Mouse (Mus musculus): ENCODE results near the gene 5730596B20Rik. TPM values are rescaled to one million over a fixed set of nuclear protein-coding genes. Genes with fewer than 3 reads are reported as not detected.

Gene 5730596B20Rik
- polyA plus RNA-seq, 1 experiment from 2014 or later = not detected

GRCm38 (mm10) chr6:52208868-52209684, 31.8 kb downstream of the 5730596B20Rik start:
- Histone ChIP-seq H3K9ac (replicated peaks; ENCODE audit: low read length) (no peak overlapping the region), H3K36me3 (ENCODE audit: control insufficient read depth, insufficient read depth, low read length) (no peaks in the 10 kb centered on the region), H3K27me3 (ENCODE audit: control insufficient read depth, insufficient read depth, low read length) (peaks cover 99% of the 10 kb centered on the region), H3K4me1 (ENCODE audit: control insufficient read depth, insufficient read depth, low read length) (no peaks in the 10 kb centered on the region), H3K27ac (replicated peaks; ENCODE audit: low read depth, low read length) (no peak overlapping the region), H3K9me3 (ENCODE audit: control insufficient read depth, low read length) (no peaks in the 10 kb centered on the region), H3K4me3 (replicated peaks; ENCODE audit: low read depth, low read length) (no peak overlapping the region), H3K4me2 (ENCODE audit: low read length) (no peak overlapping the region)
- no peak for ATAC-seq (ENCODE audit: low FRiP score, low TSS enrichment)
- no peak for DNase-seq
- whole genome bisulfite sequencing = 2% methylated on average over 18 of the region's 18 CpGs

DNA sequence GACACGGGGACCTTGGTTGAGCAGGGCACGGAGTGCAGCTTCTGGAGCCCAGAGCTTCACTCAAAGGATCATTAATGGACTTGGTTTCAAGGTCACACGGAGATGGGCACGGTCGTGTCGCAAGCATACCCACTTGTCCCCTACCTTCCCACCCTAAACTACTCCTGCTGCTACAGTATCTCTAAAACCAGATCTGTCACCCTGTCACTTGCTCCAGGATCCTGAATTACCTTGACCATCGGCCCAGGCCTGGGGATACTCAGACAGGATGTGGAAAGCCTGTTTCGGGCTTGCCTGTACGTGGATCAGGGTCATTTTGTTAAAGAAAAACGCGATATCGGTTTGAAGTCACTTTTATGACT, 32.4 kb downstream of the 5730596B20Rik start:
- 6% methylated on average over 12 of the region's 12 CpGs for WGBS
- no peak overlapping the region for H3K9ac ChIP-seq (replicated peaks; ENCODE audit: low read length)
- no peaks in the 10 kb centered on the region for H3K36me3 ChIP-seq (ENCODE audit: control insufficient read depth, insufficient read depth, low read length)
- no peak overlapping the region for H3K4me3 ChIP-seq (replicated peaks; ENCODE audit: low read depth, low read length)
- H3K9me3 ChIP-seq (ENCODE audit: control insufficient read depth, low read length) = no peaks in the 10 kb centered on the region
- DNase-seq (no peak), ATAC-seq (ENCODE audit: low FRiP score, low TSS enrichment) (no peak)
- peaks cover 99% of the 10 kb centered on the region for H3K27me3 ChIP-seq (ENCODE audit: control insufficient read depth, insufficient read depth, low read length)
- no peaks in the 10 kb centered on the region for H3K4me1 ChIP-seq (ENCODE audit: control insufficient read depth, insufficient read depth, low read length)
- H3K27ac ChIP-seq (replicated peaks; ENCODE audit: low read depth, low read length) = no peak overlapping the region
- no peak overlapping the region for H3K4me2 ChIP-seq (ENCODE audit: low read length)

DNA sequence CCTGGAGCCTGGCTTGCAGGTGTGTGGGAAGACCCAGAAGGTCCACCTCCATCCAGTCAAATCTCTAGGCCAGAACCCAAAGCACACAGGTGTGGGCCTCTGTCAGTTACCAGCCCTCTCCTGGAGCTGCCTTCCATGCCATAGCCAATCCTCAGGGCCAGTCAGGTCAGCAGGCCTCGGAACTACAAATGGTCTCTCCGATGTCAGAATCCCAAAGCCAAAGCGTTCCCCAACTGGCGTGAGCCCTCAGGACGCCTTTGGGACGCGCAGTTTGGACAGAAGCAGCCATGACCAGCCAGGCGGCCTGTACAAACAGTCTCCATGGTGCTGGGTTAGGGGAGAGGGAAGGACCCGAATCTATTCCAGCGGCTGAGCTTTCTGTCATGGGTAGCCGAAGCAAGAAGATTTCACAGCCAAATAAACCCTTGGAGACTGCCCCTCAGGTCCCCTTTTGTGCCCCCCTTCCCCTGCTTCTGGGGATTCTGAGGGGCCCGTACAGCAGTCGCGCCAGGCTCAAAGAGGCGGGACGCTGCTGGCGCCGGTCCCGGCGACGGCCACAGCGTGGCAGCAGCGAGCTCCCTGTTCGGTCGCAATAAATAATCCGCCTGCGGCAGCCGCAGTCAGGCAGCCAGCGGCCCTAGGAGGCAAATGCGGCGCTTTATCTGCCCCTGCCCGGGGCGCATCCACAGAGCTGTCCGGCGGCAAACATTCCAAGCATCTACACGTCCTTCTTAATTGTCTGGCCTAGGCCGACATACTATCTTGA, 34.1 kb downstream of the 5730596B20Rik start:
- no peaks in the 10 kb centered on the region for H3K9me3 ChIP-seq (ENCODE audit: control insufficient read depth, low read length)
- no peak overlapping the region for H3K9ac ChIP-seq (replicated peaks; ENCODE audit: low read length)
- DNase-seq (peak; percentile 91), ATAC-seq (ENCODE audit: low FRiP score, low TSS enrichment) (no peak)
- H3K27me3 ChIP-seq (ENCODE audit: control insufficient read depth, insufficient read depth, low read length) = peaks cover 99% of the 10 kb centered on the region
- under 1% methylated on average over 37 of the region's 37 CpGs for WGBS
- no peaks in the 10 kb centered on the region for H3K4me1 ChIP-seq (ENCODE audit: control insufficient read depth, insufficient read depth, low read length)
- no peak overlapping the region for H3K4me2 ChIP-seq (ENCODE audit: low read length)
- no peak overlapping the region for H3K27ac ChIP-seq (replicated peaks; ENCODE audit: low read depth, low read length)
- no peaks in the 10 kb centered on the region for H3K36me3 ChIP-seq (ENCODE audit: control insufficient read depth, insufficient read depth, low read length)
- no peak overlapping the region for H3K4me3 ChIP-seq (replicated peaks; ENCODE audit: low read depth, low read length)

DNA sequence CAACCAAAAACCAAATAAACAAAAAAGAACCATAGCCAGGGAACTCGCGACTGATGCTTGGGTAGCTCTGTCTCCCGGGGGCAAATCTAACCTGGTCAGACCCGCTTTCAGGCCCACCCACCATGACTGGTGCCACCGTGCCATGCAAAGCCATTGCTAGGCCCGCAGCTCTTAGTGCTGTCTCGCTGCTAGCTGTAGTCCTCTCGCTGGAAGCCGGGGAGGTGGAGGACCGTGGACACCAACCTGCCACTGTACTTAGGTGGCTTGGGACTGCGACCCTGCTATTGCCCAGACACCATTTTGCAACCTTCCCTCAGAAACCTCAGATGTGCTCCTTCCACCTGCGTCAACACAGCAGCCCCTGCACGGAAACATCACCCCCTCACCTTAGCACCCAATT, 34.7 kb downstream of the 5730596B20Rik start:
- Histone ChIP-seq H3K4me3 (replicated peaks; ENCODE audit: low read depth, low read length) (no peak overlapping the region), H3K36me3 (ENCODE audit: control insufficient read depth, insufficient read depth, low read length) (no peaks in the 10 kb centered on the region), H3K4me2 (ENCODE audit: low read length) (no peak overlapping the region), H3K9ac (replicated peaks; ENCODE audit: low read length) (no peak overlapping the region), H3K9me3 (ENCODE audit: control insufficient read depth, low read length) (no peaks in the 10 kb centered on the region), H3K27me3 (ENCODE audit: control insufficient read depth, insufficient read depth, low read length) (peaks cover 99% of the 10 kb centered on the region), H3K27ac (replicated peaks; ENCODE audit: low read depth, low read length) (no peak overlapping the region), H3K4me1 (ENCODE audit: control insufficient read depth, insufficient read depth, low read length) (0 out of 2 replicates have a peak, but pooled peaks cover under 1% of the 10 kb centered on the region)
- WGBS = 7% methylated on average over 13 of the region's 13 CpGs
- DNase-seq = no peak
- ATAC-seq (ENCODE audit: low FRiP score, low TSS enrichment) = no peak

DNA sequence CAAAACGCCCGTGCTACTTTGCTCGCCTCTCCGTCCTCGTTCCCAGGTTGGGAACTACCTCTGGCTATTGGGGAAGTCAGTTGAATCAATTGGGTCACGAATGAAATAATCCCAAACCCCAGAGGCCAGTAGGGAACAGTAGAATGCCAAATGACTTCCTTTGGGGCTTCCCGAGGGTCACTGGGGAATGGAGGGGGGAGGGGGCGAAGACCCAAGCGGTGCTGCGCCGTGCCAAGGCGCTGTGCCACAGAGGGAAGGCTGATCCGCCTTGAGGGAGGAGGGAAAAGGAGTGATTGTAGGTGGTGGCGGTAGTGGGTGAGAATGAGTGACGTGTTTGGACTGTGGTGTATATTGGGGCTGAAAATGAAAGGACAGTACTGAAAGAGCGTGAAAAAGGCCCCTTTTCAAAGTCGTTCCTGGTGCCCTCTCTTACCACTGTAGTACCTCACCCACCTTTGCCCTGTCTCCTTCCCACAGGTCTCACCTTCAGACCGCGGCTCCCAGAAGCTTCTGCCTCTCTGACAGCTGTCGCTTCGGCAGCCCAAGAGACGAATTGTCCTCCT, 35.3 kb downstream of the 5730596B20Rik start:
- ATAC-seq (ENCODE audit: low FRiP score, low TSS enrichment) = no peak
- H3K9me3 ChIP-seq (ENCODE audit: control insufficient read depth, low read length) = no peaks in the 10 kb centered on the region
- WGBS = 3% methylated on average over 22 of the region's 22 CpGs
- H3K27me3 ChIP-seq (ENCODE audit: control insufficient read depth, insufficient read depth, low read length) = peaks cover 99% of the 10 kb centered on the region
- no peak overlapping the region for H3K4me3 ChIP-seq (replicated peaks; ENCODE audit: low read depth, low read length)
- H3K27ac ChIP-seq (replicated peaks; ENCODE audit: low read depth, low read length) = no peak overlapping the region
- H3K36me3 ChIP-seq (ENCODE audit: control insufficient read depth, insufficient read depth, low read length) = no peaks in the 10 kb centered on the region
- no peak overlapping the region for H3K4me2 ChIP-seq (ENCODE audit: low read length)
- no peak overlapping the region for H3K9ac ChIP-seq (replicated peaks; ENCODE audit: low read length)
- DNase-seq = no peak
- H3K4me1 ChIP-seq (ENCODE audit: control insufficient read depth, insufficient read depth, low read length) = 0 out of 2 replicates have a peak, but pooled peaks cover 3% of the 10 kb centered on the region

DNA sequence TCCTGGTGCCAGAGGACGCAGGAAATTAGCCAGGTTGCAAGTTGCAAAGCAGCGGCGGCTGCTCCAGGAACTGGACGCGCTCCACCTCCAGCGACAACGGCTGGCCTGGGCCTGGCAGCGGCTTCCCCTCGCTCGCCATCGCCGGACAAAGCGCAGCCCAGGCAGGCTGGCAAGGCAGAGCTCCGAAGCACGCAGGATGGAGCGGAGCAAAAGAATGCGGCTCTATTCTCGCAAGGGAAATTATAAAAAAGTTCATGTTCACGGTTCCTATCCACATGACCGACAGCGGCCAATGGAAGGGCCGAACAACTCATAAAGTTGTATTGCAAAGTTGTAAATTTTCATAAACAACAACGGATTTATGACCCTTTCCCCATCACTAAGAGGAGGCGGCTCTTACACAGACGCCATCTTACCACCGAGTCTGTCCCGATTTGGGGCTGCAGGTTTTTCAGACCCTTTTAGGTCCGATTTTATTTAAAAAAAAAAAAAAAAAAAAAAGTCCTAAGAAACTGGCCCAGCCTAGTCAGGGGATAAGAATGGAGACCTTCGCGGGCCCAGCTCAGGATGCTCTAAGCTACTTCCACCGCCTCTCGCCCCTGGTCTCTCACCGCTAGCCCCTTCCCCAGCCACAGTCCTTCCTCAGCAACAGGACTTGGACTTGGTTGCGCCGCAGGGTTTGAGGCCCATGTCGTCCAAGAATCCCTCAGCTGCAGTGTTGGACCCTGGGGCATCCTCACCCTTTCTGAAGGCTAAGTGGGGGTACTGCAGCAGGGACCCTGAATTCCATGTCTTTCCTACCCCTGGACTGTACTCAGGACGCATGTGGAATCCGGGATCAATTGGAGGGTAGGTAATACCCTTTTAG, 36.1 kb downstream of the 5730596B20Rik start, which contains the start of the genes Hoxa3 and Gm28308:
Hoxa3 (minus strand) TSS at position 218 of the 868 bp plus-strand sequence.
Gm28308 (minus strand) TSS at position 221 of the 868 bp plus-strand sequence.
- no peak for DNase-seq
- Histone ChIP-seq H3K27ac (replicated peaks; ENCODE audit: low read depth, low read length) (no peak within 1 kb of the TSS), H3K4me1 (ENCODE audit: control insufficient read depth, insufficient read depth, low read length) (0 out of 2 replicates have a peak, but pooled peaks cover 3% of the 10 kb centered on the region), H3K9ac (replicated peaks; ENCODE audit: low read length) (no peak within 1 kb of the TSS), H3K27me3 (ENCODE audit: control insufficient read depth, insufficient read depth, low read length) (peaks cover 98% of the 10 kb centered on the region), H3K4me3 (replicated peaks; ENCODE audit: low read depth, low read length) (no peak within 1 kb of the TSS), H3K9me3 (ENCODE audit: control insufficient read depth, low read length) (no peaks in the 10 kb centered on the region), H3K36me3 (ENCODE audit: control insufficient read depth, insufficient read depth, low read length) (no peaks in the 10 kb centered on the region), H3K4me2 (ENCODE audit: low read length) (no peak within 1 kb of the TSS)
- 3% methylated on average over 38 of the region's 38 CpGs for WGBS
- ATAC-seq (ENCODE audit: low FRiP score, low TSS enrichment) = no peak

DNA sequence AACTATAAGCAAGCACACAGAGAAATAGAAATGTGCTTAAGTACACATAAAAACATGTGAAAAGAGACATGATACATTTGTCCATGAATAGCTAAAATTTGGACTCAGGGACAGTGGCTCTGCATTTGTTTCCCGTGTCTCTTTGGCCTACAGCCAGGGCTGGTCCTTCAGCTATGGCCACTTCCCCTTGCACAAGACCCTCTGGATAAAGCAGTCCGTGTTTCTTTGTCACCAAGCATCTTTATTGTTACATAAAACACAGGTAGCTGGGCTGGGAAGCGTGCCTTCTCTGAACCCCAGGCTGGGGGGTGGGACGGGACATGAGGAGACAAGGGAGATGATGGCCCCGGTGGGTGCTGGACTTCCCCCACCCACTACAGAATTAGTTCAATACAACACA, 37.0 kb downstream of the 5730596B20Rik start:
- WGBS = 13% methylated on average over 5 of the region's 5 CpGs
- ATAC-seq (ENCODE audit: low FRiP score, low TSS enrichment) = no peak
- Histone ChIP-seq H3K4me2 (ENCODE audit: low read length) (no peak overlapping the region), H3K4me1 (ENCODE audit: control insufficient read depth, insufficient read depth, low read length) (0 out of 2 replicates have a peak, but pooled peaks cover 3% of the 10 kb centered on the region), H3K36me3 (ENCODE audit: control insufficient read depth, insufficient read depth, low read length) (no peaks in the 10 kb centered on the region), H3K4me3 (replicated peaks; ENCODE audit: low read depth, low read length) (no peak overlapping the region), H3K27ac (replicated peaks; ENCODE audit: low read depth, low read length) (no peak overlapping the region), H3K9me3 (ENCODE audit: control insufficient read depth, low read length) (no peaks in the 10 kb centered on the region), H3K9ac (replicated peaks; ENCODE audit: low read length) (no peak overlapping the region), H3K27me3 (ENCODE audit: control insufficient read depth, insufficient read depth, low read length) (peaks cover 98% of the 10 kb centered on the region)
- no peak for DNase-seq

GRCm38 (mm10) chr6:52215070-52215469, 37.8 kb downstream of the 5730596B20Rik start:
- Histone ChIP-seq H3K36me3 (ENCODE audit: control insufficient read depth, insufficient read depth, low read length) (no peaks in the 10 kb centered on the region), H3K4me1 (ENCODE audit: control insufficient read depth, insufficient read depth, low read length) (0 out of 2 replicates have a peak, but pooled peaks cover 3% of the 10 kb centered on the region), H3K4me2 (ENCODE audit: low read length) (no peak overlapping the region), H3K4me3 (replicated peaks; ENCODE audit: low read depth, low read length) (no peak overlapping the region), H3K27me3 (ENCODE audit: control insufficient read depth, insufficient read depth, low read length) (peaks cover 98% of the 10 kb centered on the region), H3K9ac (replicated peaks; ENCODE audit: low read length) (no peak overlapping the region), H3K9me3 (ENCODE audit: control insufficient read depth, low read length) (no peaks in the 10 kb centered on the region), H3K27ac (replicated peaks; ENCODE audit: low read depth, low read length) (no peak overlapping the region)
- WGBS = 11% methylated on average over 3 of the region's 3 CpGs
- no peak for ATAC-seq (ENCODE audit: low FRiP score, low TSS enrichment)
- DNase-seq = no peak
